Mouse (Mus musculus) C2C12 (cell line): Measurements from ENCODE around the gene Slc44a1.

Source experiments
- CTCF ChIP-seq: IDR thresholded peaks from one replicate; pipeline ENCODE4 v1.5.1; 2011; ENCODE audit not compliant: control insufficient read depth, insufficient read depth, insufficient read length
- MAX ChIP-seq: IDR thresholded peaks from one replicate; pipeline ENCODE4 v1.6.1; 2011; ENCODE audit warnings: mild to moderate bottlenecking, control low read depth
- MYOD1 ChIP-seq: IDR thresholded peaks from one replicate; pipeline ENCODE4 v1.6.1; 2011; ENCODE audit warnings: low read depth; ENCODE audit not compliant: control insufficient read depth, insufficient read length
- MYOG ChIP-seq: IDR thresholded peaks from one replicate; pipeline ENCODE4 v1.6.1; 2011; ENCODE audit not compliant: control insufficient read depth, insufficient read length; ENCODE audit errors: extremely low read depth

DNA sequence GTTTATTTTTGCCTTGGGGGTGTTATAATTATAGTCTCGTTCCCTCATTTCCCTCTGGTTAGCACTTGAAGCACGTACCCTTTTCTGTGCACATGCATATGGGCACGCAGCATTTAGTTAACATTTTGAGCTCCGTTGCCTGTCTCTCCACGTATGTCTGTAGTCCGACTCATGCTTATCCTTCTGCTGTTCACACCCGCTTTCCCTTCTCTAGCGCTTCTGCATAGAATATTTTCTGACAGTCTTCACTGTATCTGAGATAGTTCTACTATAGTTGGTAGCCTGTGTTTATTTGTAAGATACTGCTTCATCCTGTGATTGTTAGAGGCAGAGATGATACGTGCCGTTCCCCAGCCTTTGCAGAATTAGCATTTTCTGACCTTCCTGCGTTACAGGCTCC is 98.4 kb downstream of the Slc44a1 start:
- TF ChIP-seq CTCF (no peak), MYOG (no peak), MAX (no peak), MYOD1 (no peak)
